Mouse (Mus musculus) CD4-positive, CD25-positive, alpha-beta regulatory T cell, adult 4 months (primary cell): Measurements from ENCODE around the gene Med21. TPM values are rescaled to one million over a fixed set of nuclear protein-coding genes. Genes with fewer than 3 reads are reported as not detected.

Experiments
- ATAC-seq: one replicate; pipeline ENCODE4 v1.8.0; 2017
- polyA plus RNA-seq, 2 experiments: library from polyadenylated mRNA; unstranded; fragments of 100-300 nt; shearing (Covaris generic); gene quantifications; one replicate each; pipeline ENCODE4 v1.2.1; 2017

Gene Med21
- polyA plus RNA-seq, 2 experiments from 2014 or later: 54.1 to 67.2 TPM

GRCm38 (mm10) chr6:146640991-146641390 is 1.4 kb upstream of the Med21 start:
- ATAC-seq: no peak

- peak; percentile 13 for ATAC-seq
These were observed 631 bp upstream of the Med21 start for GRCm38 (mm10) chr6:146641621-146642210.

GRCm38 (mm10) chr6:146643184-146643570 is 830 bp downstream of the Med21 start:
- ATAC-seq: no peak

GRCm38 (mm10) chr6:146650013-146650412 is 7.7 kb downstream of the Med21 start:
- ATAC-seq: no peak

- ATAC-seq: no peak
These were observed 9.1 kb downstream of the Med21 start for GRCm38 (mm10) chr6:146651431-146651830.

- no peak for ATAC-seq
These were observed 10.8 kb downstream of the Med21 start for GRCm38 (mm10) chr6:146653197-146653596.

- ATAC-seq: no peak
These were observed 18.2 kb downstream of the Med21 start for GRCm38 (mm10) chr6:146660591-146660990.

GRCm38 (mm10) chr6:146661655-146662054 is 19.3 kb downstream of the Med21 start:
- ATAC-seq: no peak

- ATAC-seq: peak; percentile 75
These were observed 20.3 kb downstream of the Med21 start for GRCm38 (mm10) chr6:146662679-146663078.

GRCm38 (mm10) chr6:146664116-146664515 is 21.8 kb downstream of the Med21 start:
- no peak for ATAC-seq

- no peak for ATAC-seq
These were observed 22.6 kb downstream of the Med21 start for GRCm38 (mm10) chr6:146664917-146665316.

GRCm38 (mm10) chr6:146665408-146665807 is 23.1 kb downstream of the Med21 start:
- ATAC-seq: no peak

- ATAC-seq: no peak
These were observed 24.5 kb downstream of the Med21 start for GRCm38 (mm10) chr6:146666811-146667210.

- no peak for ATAC-seq
These were observed 26.3 kb downstream of the Med21 start for GRCm38 (mm10) chr6:146668606-146669005.

GRCm38 (mm10) chr6:146670956-146671855 is 28.9 kb downstream of the Med21 start:
- ATAC-seq: no peak

GRCm38 (mm10) chr6:146672106-146672505 is 29.8 kb downstream of the Med21 start:
- ATAC-seq: no peak

- no peak for ATAC-seq
These were observed 31.3 kb downstream of the Med21 start for GRCm38 (mm10) chr6:146673696-146674095.

GRCm38 (mm10) chr6:146674420-146674819 is 32.1 kb downstream of the Med21 start:
- ATAC-seq: no peak

- no peak for ATAC-seq
These were observed 32.7 kb downstream of the Med21 start for GRCm38 (mm10) chr6:146674881-146675536.

- ATAC-seq: no peak
These were observed 34.6 kb downstream of the Med21 start for GRCm38 (mm10) chr6:146676904-146677303.

- no peak for ATAC-seq
These were observed 36.1 kb downstream of the Med21 start for GRCm38 (mm10) chr6:146678136-146679070.

GRCm38 (mm10) chr6:146683881-146684280 is 41.5 kb downstream of the Med21 start:
- ATAC-seq: no peak
